Mouse (Mus musculus) testis, adult 2 months (tissue): ENCODE results near the gene Fbxo27.
A peak's percentile ranks its signal among the peaks of the same experiment; 100 is the strongest.

ENCODE experiments used
- CTCF ChIP-seq: fragments of 200-500 bp; IDR thresholded peaks from 2 replicates; pipeline ENCODE4 v1.5.1; 2012; ENCODE audit warnings: low read depth, mild to moderate bottlenecking, inconsistent platforms, low read length, moderate library complexity; ENCODE audit not compliant: control insufficient read depth, insufficient read depth, insufficient replicate concordance
- POLR2A ChIP-seq: fragments of 200-500 bp; IDR thresholded peaks from 2 replicates; pipeline ENCODE4 v1.6.1; 2012; ENCODE audit warnings: low read depth, mild to moderate bottlenecking, inconsistent platforms, low read length, moderate library complexity; ENCODE audit not compliant: control insufficient read depth

DNA sequence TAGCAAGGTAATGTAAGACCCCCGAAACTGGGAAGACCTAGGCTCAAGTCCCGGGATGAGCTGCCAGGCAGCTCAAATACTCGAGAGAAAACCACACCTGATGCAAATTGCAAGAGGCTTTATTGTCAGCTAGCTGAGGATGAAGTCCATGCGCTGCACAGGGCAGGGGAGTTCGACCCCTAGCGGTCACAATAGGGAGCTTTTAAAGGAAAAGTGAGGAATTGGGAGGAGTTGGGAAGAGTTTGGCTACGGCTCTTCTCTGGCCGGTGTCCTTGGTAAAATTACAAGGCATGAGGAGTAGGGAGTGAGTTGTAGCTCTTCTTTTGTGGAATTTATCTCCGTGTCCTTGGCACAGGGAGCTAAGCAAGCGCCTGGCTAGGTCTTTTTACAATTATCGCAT is 16.9 kb upstream of the Fbxo27 start:
- TF ChIP-seq POLR2A (no peak), CTCF (peak; percentile 44; the same call in 1 of the 2 replicates)
